Mouse (Mus musculus) kidney, adult 2 months (tissue): ENCODE results near the gene Tmcc1. TPM values are rescaled to one million over a fixed set of nuclear protein-coding genes. Genes with fewer than 3 reads are reported as not detected.
A peak's percentile ranks its signal among the peaks of the same experiment; 100 is the strongest.
"Not testable (repeated sequence)": the region's sequence is repeated elsewhere in the genome, so short reads cannot be mapped to it uniquely, and the experiment has no call there.

Experiments
- DNase-seq: peaks from one replicate; pipeline ENCODE4 v3.0.0; 2021
- H3K27ac ChIP-seq: fragments of 200-500 bp; 2 replicates; pipeline ENCODE4 v1.5.1; 2012; ENCODE audit warnings: low read depth, low read length, control low read depth, inconsistent platforms; ENCODE audit not compliant: insufficient read depth
- H3K27me3 ChIP-seq: fragments of 200-500 bp; replicated peaks from 2 replicates; pipeline ENCODE4 v1.6.1; 2012; ENCODE audit warnings: mild to moderate bottlenecking, moderate library complexity, low read length, inconsistent platforms; ENCODE audit not compliant: control insufficient read depth, insufficient read depth
- H3K36me3 ChIP-seq: fragments of 200-500 bp; 2 replicates; pipeline ENCODE4 v1.6.1; 2012; ENCODE audit warnings: mild to moderate bottlenecking, moderate library complexity, low read length, inconsistent platforms; ENCODE audit not compliant: control insufficient read depth, insufficient read depth
- H3K4me1 ChIP-seq: fragments of 200-500 bp; 2 replicates; pipeline ENCODE4 v1.6.1; 2011; ENCODE audit warnings: low read length; ENCODE audit not compliant: control insufficient read depth, insufficient read depth
- H3K4me3 ChIP-seq: fragments of 200-500 bp; 2 replicates; pipeline ENCODE4 v1.5.1; 2011; ENCODE audit warnings: mild to moderate bottlenecking, low read depth, low read length, control low read depth; ENCODE audit not compliant: insufficient read depth
- CTCF ChIP-seq: fragments of 200-500 bp; conservative IDR thresholded peaks from 2 replicates; pipeline ENCODE4 v1.5.1; 2011; ENCODE audit warnings: low read depth, mild to moderate bottlenecking, control low read depth, low read length, moderate library complexity, mixed read lengths; ENCODE audit not compliant: insufficient read depth, insufficient read length
- POLR2A ChIP-seq: fragments of 200-500 bp; IDR thresholded peaks from one replicate; pipeline ENCODE4 v1.6.1; 2011; ENCODE audit warnings: low read depth, low read length, control low read depth
- WGBS: fragments of 180-500 bp; shearing (Covaris S2); methylation state at CpG from one replicate; pipeline ENCODE4 v1.1.7; 2018; 5-methylcytosine and 5-hydroxymethylcytosine counted together
- polyA plus RNA-seq: library from polyadenylated mRNA; depleted of rRNA; stranded (reverse); fragments of >200 nt; gene quantifications from 2 replicates; pipeline ENCODE4 v1.2.3, GENCODE M21; 2012; rRNA removed

Gene Tmcc1
- 8.6 and 10.1 TPM in 2 replicates for polyA plus RNA-seq

GRCm38 (mm10) chr6:116193394-116194393 lies at the start of gene Tmcc1:
TSS of gene Tmcc1 (minus strand) at chr6:116193486.
- no peaks in the 10 kb centered on the region for H3K27me3 ChIP-seq
- peak; percentile 49 for TF ChIP-seq POLR2A
- no peak for TF ChIP-seq CTCF
- peak within 1 kb of the TSS; percentile 7 for H3K27ac ChIP-seq
- H3K4me3 ChIP-seq = peak within 1 kb of the TSS; percentile 58
- peaks cover 6% of the 10 kb centered on the region; the same call in 1 of the 2 replicates for H3K4me1 ChIP-seq
- WGBS = 2% methylated on average over 67 of the region's 68 CpGs
- DNase-seq = peak; percentile 99
- H3K36me3 ChIP-seq = no peaks in the 10 kb centered on the region

GRCm38 (mm10) chr6:116240371-116240770 lies 47.1 kb upstream of the Tmcc1 start:
- H3K27ac ChIP-seq = no peak overlapping the region
- no peak overlapping the region for H3K4me3 ChIP-seq
- TF ChIP-seq CTCF (no peak), POLR2A (no peak)
- no peak for DNase-seq
- H3K4me1 ChIP-seq = no peaks in the 10 kb centered on the region
- H3K36me3 ChIP-seq = peaks cover 12% of the 10 kb centered on the region
- 64% methylated on average over 2 of the region's 2 CpGs for WGBS
- no peaks in the 10 kb centered on the region for H3K27me3 ChIP-seq

- Histone ChIP-seq H3K27ac (no peak overlapping the region), H3K36me3 (peaks cover 9% of the 10 kb centered on the region), H3K4me1 (no peaks in the 10 kb centered on the region), H3K4me3 (no peak overlapping the region), H3K27me3 (no peaks in the 10 kb centered on the region)
- 91% methylated on average over 5 of the region's 5 CpGs for WGBS
- TF ChIP-seq POLR2A (no peak), CTCF (no peak)
- DNase-seq = no peak
Observed at GRCm38 (mm10) chr6:116238083-116238482, 44.8 kb upstream of the Tmcc1 start.

GRCm38 (mm10) chr6:116235336-116235735 lies 42.0 kb upstream of the Tmcc1 start:
- 83% methylated on average over 5 of the region's 5 CpGs for WGBS
- Histone ChIP-seq H3K27me3 (no peaks in the 10 kb centered on the region), H3K36me3 (peaks cover 10% of the 10 kb centered on the region), H3K4me3 (no peak overlapping the region), H3K4me1 (no peaks in the 10 kb centered on the region), H3K27ac (no peak overlapping the region)
- no peak for DNase-seq
- TF ChIP-seq POLR2A = no peak
- no peak for TF ChIP-seq CTCF

GRCm38 (mm10) chr6:116234821-116235220 lies 41.5 kb upstream of the Tmcc1 start:
- 92% methylated on average over 2 of the region's 2 CpGs for WGBS
- H3K4me1 ChIP-seq, H3K4me3 ChIP-seq, DNase-seq, H3K27me3 ChIP-seq, H3K27ac ChIP-seq: not testable (repeated sequence)
- H3K36me3 ChIP-seq = peaks cover 11% of the 10 kb centered on the region

- peaks cover 10% of the 10 kb centered on the region for H3K36me3 ChIP-seq
- no peak overlapping the region for H3K4me3 ChIP-seq
- WGBS = 62% methylated on average over 12 of the region's 12 CpGs
- no peak for TF ChIP-seq POLR2A
- peak; percentile 92 for TF ChIP-seq CTCF
- peak; percentile 73 for DNase-seq
- H3K27ac ChIP-seq = no peak overlapping the region
- H3K4me1 ChIP-seq = no peaks in the 10 kb centered on the region
- H3K27me3 ChIP-seq = no peaks in the 10 kb centered on the region
Observed at GRCm38 (mm10) chr6:116228785-116229525, 35.7 kb upstream of the Tmcc1 start.

- peaks cover 15% of the 10 kb centered on the region for H3K36me3 ChIP-seq
- H3K4me1 ChIP-seq = no peaks in the 10 kb centered on the region
- no peak overlapping the region for H3K4me3 ChIP-seq
- peak; percentile 30 for DNase-seq
- 68% methylated on average over 11 of the region's 11 CpGs for WGBS
- TF ChIP-seq POLR2A (no peak), CTCF (no peak)
- no peaks in the 10 kb centered on the region for H3K27me3 ChIP-seq
- H3K27ac ChIP-seq = no peak overlapping the region
Observed at GRCm38 (mm10) chr6:116227767-116228166, 34.5 kb upstream of the Tmcc1 start.
